Mouse (Mus musculus) forebrain, embryonic 12.5 days (tissue): ENCODE measurements around the gene Hils1. TPM values are rescaled to one million over a fixed set of nuclear protein-coding genes. Genes with fewer than 3 reads are reported as not detected.

Experiments used
- ATAC-seq: fragments of 200-750 bp; cut with Nextera tagmentation; 2 replicates; pipeline ENCODE4 v1.8.0; 2017; ENCODE audit warnings: moderate TSS enrichment; ENCODE audit not compliant: low FRiP score
- H3K27ac ChIP-seq: fragments of 300-500 bp; sonication (generic); 2 replicates; pipeline ENCODE4 v1.5.1; 2016; ENCODE audit warnings: mild to moderate bottlenecking
- H3K27me3 ChIP-seq: fragments of 300-500 bp; sonication (generic); 2 replicates; pipeline ENCODE4 v1.6.1; 2016; ENCODE audit warnings: mild to moderate bottlenecking
- H3K36me3 ChIP-seq: fragments of 300-500 bp; sonication (generic); replicated peaks from 2 replicates; pipeline ENCODE4 v1.6.1; 2016; ENCODE audit warnings: mild to moderate bottlenecking
- H3K4me1 ChIP-seq: fragments of 300-500 bp; sonication (generic); 2 replicates; pipeline ENCODE4 v1.6.1; 2016
- H3K4me2 ChIP-seq: fragments of 300-500 bp; sonication (generic); 2 replicates; pipeline ENCODE4 v1.6.1; 2016; ENCODE audit warnings: mild to moderate bottlenecking, moderate library complexity
- H3K4me3 ChIP-seq: fragments of 300-500 bp; sonication (generic); replicated peaks from 2 replicates; pipeline ENCODE4 v1.5.1; 2016; ENCODE audit warnings: mild to moderate bottlenecking
- H3K9ac ChIP-seq: fragments of 300-500 bp; sonication (generic); 2 replicates; pipeline ENCODE4 v1.6.1; 2016; ENCODE audit warnings: mild to moderate bottlenecking
- H3K9me3 ChIP-seq: fragments of 300-500 bp; sonication (generic); 2 replicates; pipeline ENCODE4 v1.6.1; 2016
- WGBS: fragments of 180-500 bp; shearing (Covaris S2); methylation state at CpG from one replicate; pipeline ENCODE4 v1.1.7; 2016; 5-methylcytosine and 5-hydroxymethylcytosine counted together
- polyA plus RNA-seq: library from polyadenylated mRNA; unstranded; fragments of >200 nt; fragmentation: Nextera tagmentation; extraction: Ambion mirVana; gene quantifications from 2 replicates; pipeline ENCODE4 v1.2.1, GENCODE M21; 2016

The Hils1 gene
- not detected in 2 replicates for polyA plus RNA-seq

DNA sequence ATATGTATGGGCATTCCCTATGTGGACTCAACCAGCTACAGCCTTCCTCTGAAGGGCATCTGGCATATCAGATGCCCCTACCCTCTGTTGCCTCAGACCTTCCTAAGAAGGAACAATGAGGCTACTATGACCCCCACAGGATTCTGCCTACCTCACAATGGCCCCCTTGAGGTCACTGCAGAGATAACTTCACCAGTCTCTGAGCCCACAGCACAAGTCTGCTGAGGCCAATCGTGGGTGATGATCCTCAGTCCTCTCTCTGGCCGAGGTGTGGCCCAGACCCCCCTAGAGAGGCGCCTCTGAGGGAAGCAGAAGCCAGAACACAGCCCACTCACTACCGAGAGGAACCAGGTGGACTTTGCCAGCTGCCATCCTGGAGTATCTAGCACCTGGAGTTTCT lies at the start of gene Hils1:
Hils1 (plus strand) TSS at position 175 of the 400 bp plus-strand sequence.
- no peak for ATAC-seq
- 59% methylated on average over 4 of the region's 4 CpGs for WGBS

DNA sequence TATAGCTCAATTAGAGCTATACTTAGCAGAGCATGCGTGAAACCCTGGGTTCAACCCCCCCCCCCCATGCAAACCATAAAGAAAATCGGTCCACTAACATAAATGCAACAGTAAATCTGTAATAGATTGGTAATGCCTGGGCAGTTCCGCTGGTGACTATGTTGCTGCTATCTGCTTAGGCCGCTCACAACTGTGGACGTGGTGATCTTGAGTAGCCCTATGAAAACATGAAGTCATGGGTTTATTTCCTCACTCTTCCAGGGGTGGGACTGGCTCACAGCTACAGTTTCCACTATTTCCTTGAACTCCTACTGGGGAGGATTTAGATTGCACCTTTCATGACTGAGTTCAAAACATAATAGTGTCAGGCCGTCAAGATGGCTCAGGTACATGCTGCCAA lies 49.7 kb upstream of the Hils1 start:
- Histone ChIP-seq H3K4me1 (peaks cover 12% of the 10 kb centered on the region), H3K9ac (no peak overlapping the region), H3K36me3 (no peaks in the 10 kb centered on the region), H3K9me3 (no peaks in the 10 kb centered on the region), H3K4me3 (no peak overlapping the region), H3K4me2 (no peak overlapping the region), H3K27me3 (peaks cover 3% of the 10 kb centered on the region; the same call in 1 of the 2 replicates), H3K27ac (no peak overlapping the region)
- ATAC-seq = no peak
- 79% methylated on average over 6 of the region's 6 CpGs for whole genome bisulfite sequencing

More for the DNA sequence above, at the start of gene Hils1:
- peaks cover 13% of the 10 kb centered on the region; the same call in 1 of the 2 replicates for H3K27me3 ChIP-seq
- H3K9me3 ChIP-seq = no peaks in the 10 kb centered on the region
- H3K4me1 ChIP-seq = peaks cover 4% of the 10 kb centered on the region
- H3K4me3 ChIP-seq = no peak within 1 kb of the TSS
- no peak within 1 kb of the TSS for H3K27ac ChIP-seq
- no peaks in the 10 kb centered on the region for H3K36me3 ChIP-seq
- no peak within 1 kb of the TSS for H3K9ac ChIP-seq
- no peak within 1 kb of the TSS for H3K4me2 ChIP-seq

GRCm38 (mm10) chr11:94920996-94921401 lies 46.4 kb upstream of the Hils1 start:
- Histone ChIP-seq H3K9me3 (no peaks in the 10 kb centered on the region), H3K27me3 (no peaks in the 10 kb centered on the region; the same call in 1 of the 2 replicates), H3K4me3 (no peak overlapping the region), H3K36me3 (no peaks in the 10 kb centered on the region), H3K9ac (no peak overlapping the region), H3K4me2 (no peak overlapping the region), H3K4me1 (peaks cover 6% of the 10 kb centered on the region), H3K27ac (no peak overlapping the region)
- no peak for ATAC-seq
- WGBS = 57% methylated on average over 6 of the region's 6 CpGs

- ATAC-seq = no peak
- Histone ChIP-seq H3K9me3 (no peaks in the 10 kb centered on the region), H3K27ac (no peak overlapping the region), H3K9ac (no peak overlapping the region), H3K4me2 (no peak overlapping the region), H3K27me3 (peaks cover 8% of the 10 kb centered on the region; the same call in 1 of the 2 replicates), H3K4me1 (peaks cover 17% of the 10 kb centered on the region), H3K4me3 (no peak overlapping the region), H3K36me3 (no peaks in the 10 kb centered on the region)
- 95% methylated on average over 4 of the region's 4 CpGs for WGBS
These were observed 42.4 kb upstream of the Hils1 start for GRCm38 (mm10) chr11:94924977-94925376.

GRCm38 (mm10) chr11:94926431-94926830 lies 41.0 kb upstream of the Hils1 start:
- Histone ChIP-seq H3K4me3 (no peak overlapping the region), H3K4me2 (no peak overlapping the region), H3K4me1 (peaks cover 17% of the 10 kb centered on the region), H3K36me3 (no peaks in the 10 kb centered on the region), H3K9ac (no peak overlapping the region), H3K27me3 (0 out of 2 replicates have a peak, but pooled peaks cover 14% of the 10 kb centered on the region), H3K27ac (no peak overlapping the region), H3K9me3 (no peaks in the 10 kb centered on the region)
- 84% methylated on average over 11 of the region's 11 CpGs for WGBS
- no peak for ATAC-seq

- no peak overlapping the region for H3K9ac ChIP-seq
- no peak for ATAC-seq
- H3K4me2 ChIP-seq = no peak overlapping the region
- H3K36me3 ChIP-seq = no peaks in the 10 kb centered on the region
- peaks cover 26% of the 10 kb centered on the region for H3K27me3 ChIP-seq
- peaks cover 17% of the 10 kb centered on the region for H3K4me1 ChIP-seq
- WGBS = 27% methylated on average over 5 of the region's 5 CpGs
- no peak overlapping the region for H3K4me3 ChIP-seq
- no peak overlapping the region for H3K27ac ChIP-seq
- H3K9me3 ChIP-seq = no peaks in the 10 kb centered on the region
These were observed 39.6 kb upstream of the Hils1 start for GRCm38 (mm10) chr11:94927771-94928291.

DNA sequence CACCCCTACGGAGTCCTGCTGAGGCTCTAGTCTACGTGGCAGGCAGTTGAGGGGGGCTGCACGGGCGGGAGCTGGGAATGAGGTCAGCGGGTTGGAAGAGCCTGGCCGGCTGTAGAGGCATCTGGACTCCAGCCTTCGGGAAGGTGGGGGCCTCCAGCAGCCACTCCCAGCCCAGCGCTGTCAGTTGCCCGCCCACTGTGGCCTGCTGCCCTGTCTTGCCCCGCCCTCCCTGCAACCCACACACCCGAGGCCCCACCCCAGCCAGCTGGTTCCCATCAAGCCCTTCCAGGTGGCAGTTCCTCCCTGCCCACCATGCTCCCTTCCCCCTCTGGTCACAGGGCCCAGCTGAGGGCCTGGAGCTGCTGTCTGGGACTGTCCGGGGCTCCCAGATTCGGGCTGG lies 38.6 kb upstream of the Hils1 start:
- H3K27ac ChIP-seq = peak overlapping the region; percentile 37; the same call in 1 of the 2 replicates
- peaks cover 36% of the 10 kb centered on the region for H3K27me3 ChIP-seq
- H3K9me3 ChIP-seq = no peaks in the 10 kb centered on the region
- H3K4me3 ChIP-seq = no peak overlapping the region
- H3K4me2 ChIP-seq = peak overlapping the region; percentile 34
- peak; percentile 87 for ATAC-seq
- H3K9ac ChIP-seq = no peak overlapping the region
- peaks cover 17% of the 10 kb centered on the region for H3K4me1 ChIP-seq
- 6% methylated on average over 13 of the region's 13 CpGs for WGBS
- H3K36me3 ChIP-seq = no peaks in the 10 kb centered on the region

DNA sequence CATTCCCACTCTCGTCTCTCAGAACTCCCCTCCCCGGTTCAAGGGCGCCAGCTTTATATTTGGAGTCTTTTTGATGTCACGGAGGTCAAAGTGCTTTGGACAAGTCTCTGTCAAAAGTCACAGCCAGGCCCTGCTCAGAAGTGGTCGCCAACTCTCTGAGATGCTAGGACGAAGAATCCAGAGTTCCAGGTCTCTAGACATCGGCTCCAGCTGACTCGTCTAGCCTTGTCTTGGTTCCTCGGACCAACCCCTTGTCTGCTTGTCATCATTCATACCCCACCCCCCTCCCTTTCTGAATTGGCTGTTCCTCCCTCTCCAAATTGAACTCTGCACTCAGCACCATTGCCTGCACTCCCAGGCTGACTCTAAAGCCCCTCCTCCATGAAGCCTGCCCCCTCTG lies 37.8 kb upstream of the Hils1 start:
- no peaks in the 10 kb centered on the region for H3K9me3 ChIP-seq
- peaks cover 43% of the 10 kb centered on the region for H3K27me3 ChIP-seq
- peaks cover 17% of the 10 kb centered on the region for H3K4me1 ChIP-seq
- no peak overlapping the region for H3K4me3 ChIP-seq
- no peak overlapping the region for H3K9ac ChIP-seq
- no peak overlapping the region for H3K27ac ChIP-seq
- H3K36me3 ChIP-seq = no peaks in the 10 kb centered on the region
- WGBS = 60% methylated on average over 9 of the region's 9 CpGs
- H3K4me2 ChIP-seq = no peak overlapping the region
- no peak for ATAC-seq

GRCm38 (mm10) chr11:94930151-94930550 lies 37.2 kb upstream of the Hils1 start:
- no peak for ATAC-seq
- H3K36me3 ChIP-seq = no peaks in the 10 kb centered on the region
- H3K27ac ChIP-seq = no peak overlapping the region
- H3K4me3 ChIP-seq = no peak overlapping the region
- peaks cover 49% of the 10 kb centered on the region for H3K27me3 ChIP-seq
- no peak overlapping the region for H3K4me2 ChIP-seq
- peaks cover 17% of the 10 kb centered on the region for H3K4me1 ChIP-seq
- WGBS = 57% methylated on average over 4 of the region's 4 CpGs
- no peaks in the 10 kb centered on the region for H3K9me3 ChIP-seq
- H3K9ac ChIP-seq = no peak overlapping the region

DNA sequence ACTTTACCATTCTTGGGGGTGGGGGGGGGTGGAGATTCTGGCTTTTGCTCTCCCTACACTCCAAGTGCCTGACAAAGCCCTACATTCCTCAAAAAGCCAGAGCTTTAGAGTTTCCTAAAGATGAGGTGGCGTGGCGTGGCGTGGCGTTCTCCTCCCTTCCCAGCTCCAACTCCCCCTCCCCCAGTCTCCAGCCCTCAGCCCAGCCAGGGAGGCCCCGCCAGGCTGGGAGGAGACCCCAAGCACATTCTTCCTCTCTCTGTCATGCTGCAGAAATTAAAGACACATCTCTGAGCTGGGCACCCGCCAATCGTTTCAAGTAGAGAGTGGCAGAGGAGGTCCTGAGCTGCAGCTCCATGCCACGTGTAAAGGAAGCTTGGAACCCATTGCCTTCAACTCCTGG lies 33.8 kb upstream of the Hils1 start:
- WGBS = 16% methylated on average over 8 of the region's 8 CpGs
- H3K4me3 ChIP-seq = no peak overlapping the region
- peaks cover 74% of the 10 kb centered on the region for H3K27me3 ChIP-seq
- peaks cover 28% of the 10 kb centered on the region for H3K4me1 ChIP-seq
- H3K4me2 ChIP-seq = no peak overlapping the region
- H3K27ac ChIP-seq = no peak overlapping the region
- no peaks in the 10 kb centered on the region for H3K9me3 ChIP-seq
- H3K36me3 ChIP-seq = no peaks in the 10 kb centered on the region
- H3K9ac ChIP-seq = no peak overlapping the region
- ATAC-seq = no peak

- no peak overlapping the region for H3K27ac ChIP-seq
These were observed 32.9 kb upstream of the Hils1 start for GRCm38 (mm10) chr11:94934526-94934925.

GRCm38 (mm10) chr11:94936045-94936444 lies 31.3 kb upstream of the Hils1 start, which contains the start of gene Col1a1:
Gene Col1a1, plus strand, starts transcription at chr11:94936224.
- peak within 1 kb of the TSS; percentile 59 for H3K4me2 ChIP-seq
- WGBS = 12% methylated on average over 19 of the region's 19 CpGs
- H3K4me1 ChIP-seq = peaks cover 15% of the 10 kb centered on the region
- no peaks in the 10 kb centered on the region for H3K9me3 ChIP-seq
- H3K27ac ChIP-seq = no peak within 1 kb of the TSS
- ATAC-seq = no peak
- H3K9ac ChIP-seq = 0 out of 2 replicates have a peak within 1 kb of the TSS, but pooled peaks have one; percentile 17
- H3K36me3 ChIP-seq = no peaks in the 10 kb centered on the region
- peak within 1 kb of the TSS; percentile 35 for H3K4me3 ChIP-seq
- peaks cover 92% of the 10 kb centered on the region for H3K27me3 ChIP-seq

More at GRCm38 (mm10) chr11:94934526-94934925, 32.9 kb upstream of the Hils1 start:
- H3K9ac ChIP-seq = no peak overlapping the region
- no peak overlapping the region for H3K4me3 ChIP-seq
- ATAC-seq = no peak
- H3K9me3 ChIP-seq = no peaks in the 10 kb centered on the region
- WGBS = 24% methylated on average over 11 of the region's 11 CpGs
- H3K36me3 ChIP-seq = no peaks in the 10 kb centered on the region
- H3K4me1 ChIP-seq = peaks cover 19% of the 10 kb centered on the region
- H3K4me2 ChIP-seq = no peak overlapping the region
- peaks cover 83% of the 10 kb centered on the region for H3K27me3 ChIP-seq

DNA sequence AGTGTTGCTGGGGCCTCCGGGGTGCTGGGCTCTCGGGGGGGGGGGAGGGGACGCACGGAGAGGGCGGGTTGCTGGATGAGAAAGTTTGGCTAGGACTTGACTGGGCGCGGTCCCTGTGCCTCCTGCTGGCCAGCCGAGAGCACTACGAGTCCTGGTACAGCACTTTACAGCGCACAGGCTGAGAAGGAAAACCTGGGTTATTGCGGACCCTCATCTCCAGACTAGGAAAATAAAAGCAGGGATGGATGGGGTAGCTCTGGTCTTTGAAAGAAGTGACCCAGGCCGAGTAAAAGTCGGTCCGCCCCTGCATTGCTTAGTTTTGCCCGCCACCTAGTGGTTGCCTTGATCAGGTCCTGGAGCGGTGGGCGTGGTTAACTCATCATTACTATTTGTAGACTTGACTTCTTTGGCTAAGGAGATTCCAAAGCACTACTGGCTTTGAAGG lies 30.5 kb upstream of the Hils1 start:
- no peaks in the 10 kb centered on the region for H3K36me3 ChIP-seq
- peak overlapping the region; percentile 59 for H3K4me2 ChIP-seq
- peak overlapping the region; percentile 35 for H3K4me3 ChIP-seq
- 0% methylated on average over 17 of the region's 17 CpGs for WGBS
- no peaks in the 10 kb centered on the region for H3K9me3 ChIP-seq
- ATAC-seq = peak; percentile 83
- H3K27ac ChIP-seq = no peak overlapping the region
- H3K4me1 ChIP-seq = peaks cover 15% of the 10 kb centered on the region
- 0 out of 2 replicates have a peak overlapping the region, but pooled peaks have one; percentile 17 for H3K9ac ChIP-seq
- H3K27me3 ChIP-seq = peaks cover 98% of the 10 kb centered on the region
